Mouse (Mus musculus): ENCODE data around the gene Cask. TPM values are rescaled to one million over a fixed set of nuclear protein-coding genes. Genes with fewer than 3 reads are reported as not detected.

The Cask gene
- total and polyA plus RNA-seq, 3 experiments = 9.4 to 13.3 TPM; not detected in 1

DNA sequence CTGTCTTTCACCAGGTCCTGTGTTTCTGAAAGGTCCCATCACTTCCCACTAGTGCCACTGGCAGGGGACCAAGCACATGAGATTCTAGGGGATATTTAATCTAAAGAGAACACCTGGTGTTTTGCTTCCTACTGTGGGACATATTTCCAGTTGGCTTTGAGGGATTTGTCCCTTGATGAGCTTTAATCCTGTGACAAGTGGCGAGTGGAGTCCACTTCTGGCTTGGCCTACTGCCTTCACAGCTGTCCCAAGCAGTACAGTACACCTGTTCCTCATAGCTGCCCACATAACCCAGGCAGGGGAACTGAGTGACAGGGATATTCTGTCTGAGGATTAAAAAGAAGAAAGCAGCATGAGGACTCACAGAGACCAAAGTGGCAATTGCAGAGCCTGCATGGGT lies 375.8 kb downstream of the Cask start:
- H3K4me3 ChIP-seq (ENCODE audit: control insufficient read depth in 1 of 2, insufficient read depth in 1 of 2, low read depth in 2 of 2, low read length in 2 of 2) = no peak overlapping the region
- H3K4me1 ChIP-seq (ENCODE audit: control insufficient read depth in 1 of 2, insufficient read depth in 2 of 2, low read length in 2 of 2) = peaks cover 18 to 34% of the 10 kb centered on the region in 2 experiments
- peaks cover 0 to 23% of the 10 kb centered on the region in 2 experiments; a peak in 2 of 4 replicates for H3K36me3 ChIP-seq (ENCODE audit: control insufficient read depth in 1 of 2, insufficient read depth in 2 of 2, low read length in 2 of 2)
- no peaks in the 10 kb centered on the region for H3K27me3 ChIP-seq (ENCODE audit: control insufficient read depth in 1 of 2, insufficient read depth in 2 of 2, low read length in 2 of 2)
- peak; percentile 37 for DNase-seq (ENCODE audit: low read depth, low spot score)
- H3K79me2 ChIP-seq (ENCODE audit: control insufficient read depth, insufficient read depth, low read length, poor library complexity) = no peaks in the 10 kb centered on the region; the same call in 1 of the 2 replicates
- no peak overlapping the region for H3K27ac ChIP-seq (ENCODE audit: control insufficient read depth, low read depth, low read length)
- TF ChIP-seq BHLHE40 (IDR thresholded peaks at IDR 0.05; ENCODE audit: borderline replicate concordance, low read depth, low read length) = 0 out of 2 replicates have a peak, but pooled peaks have one; percentile 22
- TF ChIP-seq CHD2 (IDR thresholded peaks at IDR 0.05; ENCODE audit: low read length) = no peak
- no peak for TF ChIP-seq JUND (IDR thresholded peaks at IDR 0.05; ENCODE audit: low read depth, low read length)
- 0 out of 2 replicates have a peak, but pooled peaks have one; percentile 13 for TF ChIP-seq MAX (IDR thresholded peaks at IDR 0.05; ENCODE audit: low read length)
- TF ChIP-seq TAL1 (IDR thresholded peaks at IDR 0.05; ENCODE audit: low read length) = peak; percentile 32; the same call in 1 of the 2 replicates
- TF ChIP-seq CHD1 (IDR thresholded peaks at IDR 0.05; ENCODE audit: low read depth, low read length) = no peak
- TF ChIP-seq EP300 (IDR thresholded peaks at IDR 0.05; ENCODE audit: low read depth in 1 of 2, low read length in 2 of 2) = peak in 1 of 2 experiments; percentile 44; a peak in 1 of 4 replicates
- 0 out of 2 replicates have a peak, but pooled peaks have one; percentile 52 for TF ChIP-seq ETS1 (IDR thresholded peaks at IDR 0.05; ENCODE audit: low read depth, low read length)
- peak; percentile 57; the same call in 1 of the 2 replicates for TF ChIP-seq TCF12 (IDR thresholded peaks at IDR 0.05; ENCODE audit: low read depth, low read length)
- no peak overlapping the region for H3K9ac ChIP-seq (ENCODE audit: control insufficient read depth, low read depth, low read length, poor library complexity, severe bottlenecking)
- H3K9me3 ChIP-seq (replicated peaks; ENCODE audit: insufficient read depth, low read length) = no peaks in the 10 kb centered on the region

DNA sequence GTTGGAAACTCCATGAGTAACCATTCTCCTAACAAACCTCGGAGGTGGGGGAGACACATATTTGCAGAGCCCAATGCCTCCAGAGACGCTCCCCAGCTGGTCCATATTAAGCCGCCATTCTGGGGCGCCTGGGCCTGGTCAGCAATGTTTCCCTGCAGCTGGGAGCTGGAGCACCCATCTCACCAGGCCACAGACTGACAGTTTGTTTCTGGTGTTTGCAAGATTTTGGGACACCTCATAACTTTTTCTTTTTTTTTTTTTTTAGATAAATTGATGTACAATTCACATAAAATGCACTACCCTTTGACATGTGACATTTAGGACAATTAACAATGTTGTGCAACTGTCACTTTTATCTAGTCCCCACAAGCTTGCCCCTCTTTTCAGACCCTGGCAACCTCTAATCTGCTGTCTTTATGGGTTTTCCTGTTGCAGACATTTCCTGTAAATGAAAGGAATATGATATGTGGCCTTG lies 378.4 kb downstream of the Cask start:
- peak; percentile 88 for DNase-seq (ENCODE audit: low read depth, low spot score)
- no peaks in the 10 kb centered on the region for H3K9me3 ChIP-seq (replicated peaks; ENCODE audit: insufficient read depth, low read length)
- peak overlapping the region; percentile 35 for H3K9ac ChIP-seq (ENCODE audit: control insufficient read depth, low read depth, low read length, poor library complexity, severe bottlenecking)
- H3K79me2 ChIP-seq (ENCODE audit: control insufficient read depth, insufficient read depth, low read length, poor library complexity) = no peaks in the 10 kb centered on the region; the same call in 1 of the 2 replicates
- H3K4me1 ChIP-seq (ENCODE audit: control insufficient read depth in 1 of 2, insufficient read depth in 2 of 2, low read length in 2 of 2) = peaks cover 18 to 34% of the 10 kb centered on the region in 2 experiments
- peaks cover 0 to 23% of the 10 kb centered on the region in 2 experiments; a peak in 2 of 4 replicates for H3K36me3 ChIP-seq (ENCODE audit: control insufficient read depth in 1 of 2, insufficient read depth in 2 of 2, low read length in 2 of 2)
- peak overlapping the region; percentile 96 for H3K27ac ChIP-seq (ENCODE audit: control insufficient read depth, low read depth, low read length)
- no peaks in the 10 kb centered on the region for H3K27me3 ChIP-seq (ENCODE audit: control insufficient read depth in 1 of 2, insufficient read depth in 2 of 2, low read length in 2 of 2)
- no peak overlapping the region for H3K4me3 ChIP-seq (ENCODE audit: control insufficient read depth in 1 of 2, insufficient read depth in 1 of 2, low read depth in 2 of 2, low read length in 2 of 2)
- peak; percentile 94 for TF ChIP-seq TCF12 (IDR thresholded peaks at IDR 0.05; ENCODE audit: low read depth, low read length)
- peak; percentile 73; the same call in 1 of the 2 replicates for TF ChIP-seq MYC (IDR thresholded peaks at IDR 0.05; ENCODE audit: low read depth, low read length)
- TF ChIP-seq BHLHE40 (IDR thresholded peaks at IDR 0.05; ENCODE audit: borderline replicate concordance, low read depth, low read length) = peak; percentile 81
- TF ChIP-seq MAFK (IDR thresholded peaks at IDR 0.05; ENCODE audit: borderline replicate concordance, low read depth, low read length) = peak; percentile 53; the same call in 1 of the 2 replicates
- TF ChIP-seq MAX (IDR thresholded peaks at IDR 0.05; ENCODE audit: low read length) = no peak
- TF ChIP-seq POLR2A (IDR thresholded peaks at IDR 0.05; ENCODE audit: control insufficient read depth in 1 of 2, insufficient read depth in 1 of 2, low read depth in 1 of 2, low read length in 2 of 2, poor library complexity in 1 of 2) = 0 out of 4 replicates have a peak, but pooled peaks of 1 of the 2 experiments have one; percentile 25
- TF ChIP-seq GATA1 (IDR thresholded peaks at IDR 0.05; ENCODE audit: low read depth, low read length) = peak; percentile 95
- TF ChIP-seq USF1 (IDR thresholded peaks at IDR 0.05; ENCODE audit: low read depth, low read length) = no peak; the same call in none of the 2 replicates
- 0 out of 2 replicates have a peak, but pooled peaks have one; percentile 26 for TF ChIP-seq ELF1 (IDR thresholded peaks at IDR 0.05; ENCODE audit: low read depth, low read length)
- no peak for TF ChIP-seq POLR2AphosphoS5 (IDR thresholded peaks at IDR 0.05; ENCODE audit: borderline replicate concordance, low read depth, low read length)
- TF ChIP-seq TAL1 (IDR thresholded peaks at IDR 0.05; ENCODE audit: low read length) = peak; percentile 86
- peak; percentile 51; the same call in 1 of the 2 replicates for TF ChIP-seq TBP (IDR thresholded peaks at IDR 0.05; ENCODE audit: low read depth, low read length)
- peak; percentile 94 for TF ChIP-seq ZNF384 (IDR thresholded peaks at IDR 0.05; ENCODE audit: low read depth, low read length)
- 0 out of 2 replicates have a peak, but pooled peaks have one; percentile 23 for TF ChIP-seq MAZ (IDR thresholded peaks at IDR 0.05; ENCODE audit: low read depth, low read length)
- TF ChIP-seq ZC3H11A (IDR thresholded peaks at IDR 0.05; ENCODE audit: low read depth, low read length) = no peak
- peak; percentile 97 for TF ChIP-seq SIN3A (IDR thresholded peaks at IDR 0.05; ENCODE audit: low read length)
- TF ChIP-seq NRF1 (IDR thresholded peaks at IDR 0.05; ENCODE audit: insufficient read depth, low read depth, low read length, poor library complexity, severe bottlenecking) = no peak
- peak; percentile 97 for TF ChIP-seq MYB (IDR thresholded peaks at IDR 0.05; ENCODE audit: low read depth, low read length)
- no peak for TF ChIP-seq HCFC1 (IDR thresholded peaks at IDR 0.05; ENCODE audit: low read depth, low read length)
- TF ChIP-seq SMC3 (IDR thresholded peaks at IDR 0.05; ENCODE audit: low read depth, low read length) = no peak
- no peak for TF ChIP-seq CHD2 (IDR thresholded peaks at IDR 0.05; ENCODE audit: low read length)
- TF ChIP-seq ETS1 (IDR thresholded peaks at IDR 0.05; ENCODE audit: low read depth, low read length) = peak; percentile 96
- TF ChIP-seq NELFE (IDR thresholded peaks at IDR 0.05; ENCODE audit: low read depth, low read length) = no peak
- TF ChIP-seq MXI1 (IDR thresholded peaks at IDR 0.05; ENCODE audit: low read depth, low read length) = peak; percentile 65
- TF ChIP-seq E2F4 (IDR thresholded peaks at IDR 0.05; ENCODE audit: borderline replicate concordance, low read depth, low read length) = no peak
- no peak for TF ChIP-seq JUND (IDR thresholded peaks at IDR 0.05; ENCODE audit: low read depth, low read length)
- no peak for TF ChIP-seq GABPA (IDR thresholded peaks at IDR 0.05; ENCODE audit: low read depth, low read length)
